Mouse (Mus musculus) hindbrain, postnatal 0 days (tissue): ENCODE data around the gene Pibf1. TPM values are rescaled to one million over a fixed set of nuclear protein-coding genes. Genes with fewer than 3 reads are reported as not detected.

ENCODE experiments used
- ATAC-seq: fragments of 200-750 bp; cut with Nextera tagmentation; 2 replicates; pipeline ENCODE4 v1.8.0; 2017; ENCODE audit warnings: mild to moderate bottlenecking, moderate TSS enrichment, moderate library complexity
- DNase-seq: peaks from one replicate; pipeline ENCODE4 v3.0.0-alpha.2; 2015; ENCODE audit warnings: low spot score
- H3K27ac ChIP-seq: fragments of 300-500 bp; sonication (generic); 2 replicates; pipeline ENCODE4 v1.5.1; 2014; ENCODE audit warnings: mild to moderate bottlenecking
- H3K27me3 ChIP-seq: fragments of 300-500 bp; sonication (generic); 2 replicates; pipeline ENCODE4 v1.6.1; 2014; ENCODE audit warnings: low read length, mixed read lengths; ENCODE audit not compliant: insufficient read depth
- H3K36me3 ChIP-seq: fragments of 300-500 bp; sonication (generic); 2 replicates; pipeline ENCODE4 v1.6.1; 2014; ENCODE audit warnings: low read length, mixed read lengths; ENCODE audit not compliant: insufficient read depth
- H3K4me1 ChIP-seq: fragments of 300-500 bp; sonication (generic); 2 replicates; pipeline ENCODE4 v1.6.1; 2014; ENCODE audit warnings: antibody characterized with exemption, low read length, mixed read lengths; ENCODE audit not compliant: insufficient read depth
- H3K4me2 ChIP-seq: fragments of 300-500 bp; sonication (generic); 2 replicates; pipeline ENCODE4 v1.6.1; 2014; ENCODE audit warnings: low read depth, mild to moderate bottlenecking, low read length, moderate library complexity, mixed read lengths
- H3K4me3 ChIP-seq: fragments of 300-500 bp; sonication (generic); 2 replicates; pipeline ENCODE4 v1.5.1; 2014; ENCODE audit warnings: low read length
- H3K9ac ChIP-seq: fragments of 300-500 bp; sonication (generic); replicated peaks from 2 replicates; pipeline ENCODE4 v1.6.1; 2014; ENCODE audit warnings: mild to moderate bottlenecking, low read length, moderate library complexity, mixed read lengths
- H3K9me3 ChIP-seq: fragments of 300-500 bp; sonication (generic); 2 replicates; pipeline ENCODE4 v1.6.1; 2016; ENCODE audit warnings: low read length, mixed read lengths
- CTCF ChIP-seq: IDR thresholded peaks from 2 replicates; pipeline ENCODE4 v1.5.1; 2016; ENCODE audit warnings: antibody characterized with exemption, control low read depth, low read depth
- WGBS: fragments of 180-500 bp; shearing (Covaris S2); extraction: QIAGEN DNeasy Blood & Tissue Kit; methylation state at CpG from one replicate; pipeline ENCODE4 v1.1.7; 2014; 5-methylcytosine and 5-hydroxymethylcytosine counted together
- polyA plus RNA-seq: library from polyadenylated mRNA; unstranded; fragments of >200 nt; fragmentation: Nextera tagmentation; extraction: Ambion mirVana; gene quantifications from 2 replicates; pipeline ENCODE4 v1.2.1, GENCODE M21; 2015
- total RNA-seq: library from RNA; depleted of rRNA; stranded (reverse); fragments of >200 nt; gene quantifications from 2 replicates; pipeline ENCODE4 v1.2.3, GENCODE M21; 2014

The Pibf1 gene
- total and polyA plus RNA-seq, 2 experiments from 2014 or later, result 10.1 to 13.4 TPM

GRCm38 (mm10) chr14:99099967-99100587, 853 bp downstream of the Pibf1 start:
- peak; percentile 47 for DNase-seq
- TF ChIP-seq CTCF, result no peak
- Histone ChIP-seq H3K27ac (peak overlapping the region; percentile 36; the same call in 1 of the 2 replicates), H3K4me1 (0 out of 2 replicates have a peak, but pooled peaks cover 3% of the 10 kb centered on the region), H3K36me3 (peaks cover 20% of the 10 kb centered on the region; the same call in 1 of the 2 replicates), H3K4me3 (peak overlapping the region; percentile 94), H3K27me3 (no peaks in the 10 kb centered on the region), H3K9me3 (no peaks in the 10 kb centered on the region), H3K4me2 (peak overlapping the region; percentile 76), H3K9ac (peak overlapping the region; percentile 90)
- 0 out of 2 replicates have a peak, but pooled peaks have one; percentile 21 for ATAC-seq
- 6% methylated on average over 20 of the region's 20 CpGs for whole genome bisulfite sequencing

- H3K36me3 ChIP-seq, result peaks cover 19% of the 10 kb centered on the region
- H3K4me3 ChIP-seq, result no peak overlapping the region
- no peak for ATAC-seq
- H3K9ac ChIP-seq, result no peak overlapping the region
- H3K27ac ChIP-seq, result no peak overlapping the region
- H3K9me3 ChIP-seq, result no peaks in the 10 kb centered on the region
- WGBS, result 92% methylated on average over 4 of the region's 4 CpGs
- 0 out of 2 replicates have a peak, but pooled peaks cover 3% of the 10 kb centered on the region for H3K4me1 ChIP-seq
- no peaks in the 10 kb centered on the region for H3K27me3 ChIP-seq
- H3K4me2 ChIP-seq, result no peak overlapping the region
- DNase-seq, result no peak
- TF ChIP-seq CTCF, result no peak
Observed at GRCm38 (mm10) chr14:99103050-99103449, 3.8 kb downstream of the Pibf1 start.

GRCm38 (mm10) chr14:99104542-99105123, 5.4 kb downstream of the Pibf1 start:
- Histone ChIP-seq H3K4me2 (no peak overlapping the region), H3K4me1 (no peaks in the 10 kb centered on the region), H3K9ac (no peak overlapping the region), H3K4me3 (no peak overlapping the region), H3K36me3 (peaks cover 31% of the 10 kb centered on the region), H3K27me3 (no peaks in the 10 kb centered on the region), H3K9me3 (no peaks in the 10 kb centered on the region), H3K27ac (no peak overlapping the region)
- ATAC-seq (no peak), DNase-seq (no peak)
- no peak for TF ChIP-seq CTCF
- WGBS, result 90% methylated on average over 6 of the region's 6 CpGs

GRCm38 (mm10) chr14:99106671-99107070, 7.4 kb downstream of the Pibf1 start:
- Histone ChIP-seq H3K4me2 (no peak overlapping the region), H3K4me3 (no peak overlapping the region), H3K9ac (no peak overlapping the region), H3K27me3 (no peaks in the 10 kb centered on the region), H3K36me3 (peaks cover 36% of the 10 kb centered on the region), H3K27ac (no peak overlapping the region), H3K4me1 (no peaks in the 10 kb centered on the region), H3K9me3 (no peaks in the 10 kb centered on the region)
- ATAC-seq (no peak), DNase-seq (no peak)
- no peak for TF ChIP-seq CTCF
- WGBS, result 91% methylated on average over 2 of the region's 2 CpGs

- Histone ChIP-seq H3K36me3 (peaks cover 33% of the 10 kb centered on the region), H3K4me3 (no peak overlapping the region), H3K4me2 (no peak overlapping the region), H3K27ac (no peak overlapping the region), H3K4me1 (no peaks in the 10 kb centered on the region), H3K9me3 (no peaks in the 10 kb centered on the region), H3K9ac (no peak overlapping the region), H3K27me3 (no peaks in the 10 kb centered on the region)
- no peak for TF ChIP-seq CTCF
- DNase-seq (no peak), ATAC-seq (no peak)
- WGBS, result 61% methylated on average over 2 of the region's 2 CpGs
Observed at GRCm38 (mm10) chr14:99107631-99108187, 8.5 kb downstream of the Pibf1 start.

- no peak for DNase-seq
Observed at GRCm38 (mm10) chr14:99108762-99109161, 9.5 kb downstream of the Pibf1 start.

More at GRCm38 (mm10) chr14:99108762-99109161, 9.5 kb downstream of the Pibf1 start:
- WGBS, result 89% methylated on average over 6 of the region's 6 CpGs
- H3K4me1 ChIP-seq, result no peaks in the 10 kb centered on the region
- H3K9ac ChIP-seq, result no peak overlapping the region
- H3K27ac ChIP-seq, result no peak overlapping the region
- no peaks in the 10 kb centered on the region for H3K27me3 ChIP-seq
- H3K4me3 ChIP-seq, result no peak overlapping the region
- no peak overlapping the region for H3K4me2 ChIP-seq
- no peaks in the 10 kb centered on the region for H3K9me3 ChIP-seq
- H3K36me3 ChIP-seq, result peaks cover 36% of the 10 kb centered on the region
- TF ChIP-seq CTCF, result no peak
- no peak for ATAC-seq
